Mouse (Mus musculus) G1E-ER4 (cell line): ENCODE data around the gene Psph. TPM values are rescaled to one million over a fixed set of nuclear protein-coding genes. Genes with fewer than 3 reads are reported as not detected.

Experiments
- GATA1 ChIP-seq: IDR thresholded peaks from one replicate; pipeline ENCODE4 v1.8.0; 2012; ENCODE audit warnings: low read length, inconsistent platforms
- polyA plus RNA-seq: library from polyadenylated mRNA; stranded (reverse); fragments of >175 nt; gene quantifications from 2 replicates; pipeline ENCODE4 v1.2.3, GENCODE M21; 2012

Psph gene
- 10.3 and 76.9 TPM in 2 replicates for polyA plus RNA-seq

DNA sequence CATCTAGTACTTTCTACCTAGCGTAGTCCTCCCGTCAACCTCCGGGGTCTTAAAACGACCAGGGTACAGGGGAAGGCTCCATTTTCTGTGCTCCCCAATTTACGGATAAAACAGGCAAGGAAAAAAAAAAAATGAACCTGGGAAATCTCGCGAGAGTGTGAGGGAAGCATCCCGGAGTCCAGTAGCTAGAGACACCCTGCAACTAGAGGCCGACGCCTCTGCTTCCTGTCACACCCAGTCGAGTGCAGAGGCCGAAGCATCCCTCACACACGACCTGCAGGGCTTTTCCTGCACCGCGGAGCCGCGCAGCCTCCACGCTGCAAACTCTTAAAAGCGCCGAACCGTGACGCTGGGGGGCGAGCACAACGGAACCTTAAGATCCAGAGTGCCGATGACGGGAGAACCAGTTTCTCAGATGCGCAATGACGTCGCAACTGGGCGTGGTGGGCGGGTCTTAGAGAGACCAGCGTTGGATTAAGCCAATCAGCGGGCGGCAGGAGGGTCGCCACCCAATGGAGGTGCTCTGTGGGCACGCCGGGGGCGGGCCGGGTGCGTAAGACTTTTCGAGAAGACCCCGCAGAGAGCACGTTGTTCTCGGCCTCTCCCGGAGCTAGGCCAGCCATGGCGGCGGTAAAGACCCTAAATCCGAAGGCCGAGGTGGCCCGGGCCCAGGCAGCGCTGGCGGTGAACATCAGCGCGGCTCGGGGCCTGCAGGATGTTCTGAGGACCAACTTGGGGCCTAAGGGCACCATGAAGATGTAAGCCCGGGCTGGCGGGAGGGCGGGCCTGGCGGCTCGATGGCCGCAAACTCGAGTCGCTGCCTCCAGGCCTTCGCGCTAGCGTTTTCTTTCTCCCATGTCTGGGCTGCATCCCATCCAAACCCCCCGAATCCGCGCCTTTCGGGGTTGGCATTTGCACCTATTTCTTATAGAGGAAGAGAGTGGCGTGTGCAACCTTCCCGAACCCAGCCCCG, at the start of gene Psph:
Gene Psph, minus strand, starts transcription at position 632 of the 973 bp plus-strand sequence.
- no peak for TF ChIP-seq GATA1

DNA sequence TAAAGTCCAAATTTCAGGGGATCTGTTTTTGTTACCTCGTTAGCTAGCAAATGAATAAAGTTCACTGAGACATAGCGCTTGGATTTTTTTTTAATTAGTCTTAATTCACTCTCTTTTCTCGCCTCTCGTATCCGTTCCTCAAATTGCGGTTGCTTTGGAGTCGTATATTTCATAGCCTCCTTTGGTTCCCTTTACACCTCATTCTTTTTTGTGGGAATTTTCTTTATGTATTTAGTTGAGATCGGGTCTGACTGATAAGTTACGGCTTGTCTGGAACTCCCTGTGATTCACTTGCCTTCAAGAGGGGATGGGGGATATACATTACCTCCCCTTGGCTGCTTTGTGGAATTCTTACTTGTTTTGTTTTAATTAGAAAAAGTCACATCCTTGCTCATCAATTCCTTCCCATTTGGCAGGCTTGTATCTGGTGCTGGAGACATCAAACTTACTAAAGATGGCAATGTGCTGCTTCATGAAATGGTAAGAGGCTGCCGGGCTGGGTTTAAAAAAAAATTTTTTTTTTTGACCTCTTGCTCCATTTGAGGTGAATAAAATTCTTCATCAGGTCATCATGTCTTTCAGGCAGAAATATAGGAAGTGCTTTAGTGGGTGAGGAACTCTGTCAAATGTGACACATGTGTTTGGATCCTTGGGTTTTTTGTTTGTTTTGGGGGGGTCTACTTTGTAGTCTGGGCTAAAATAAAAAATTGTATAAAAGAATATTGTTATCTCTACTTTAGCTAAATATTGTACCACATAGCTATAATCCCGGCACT, 757 bp upstream of the Psph start:
- no peak for TF ChIP-seq GATA1

DNA sequence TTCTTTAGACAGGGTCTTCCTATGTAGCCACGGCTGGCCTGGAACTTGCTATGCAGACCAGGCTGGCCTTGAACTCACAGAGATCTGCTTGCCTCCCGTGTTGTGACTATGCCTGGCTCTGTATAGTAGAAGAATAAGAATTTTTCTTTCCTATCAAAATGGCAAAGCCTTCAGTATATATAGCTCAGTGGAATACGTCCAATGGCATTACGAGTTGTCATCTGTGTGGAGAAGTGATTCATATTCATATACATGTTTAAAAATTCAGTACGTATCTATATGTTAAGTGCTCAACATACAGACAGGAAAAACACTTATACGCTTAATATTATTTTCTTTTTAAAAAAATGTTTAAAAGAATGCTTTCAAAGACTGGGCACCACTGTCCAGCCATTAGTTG, 1.1 kb downstream of the Psph start:
- TF ChIP-seq GATA1: no peak

DNA sequence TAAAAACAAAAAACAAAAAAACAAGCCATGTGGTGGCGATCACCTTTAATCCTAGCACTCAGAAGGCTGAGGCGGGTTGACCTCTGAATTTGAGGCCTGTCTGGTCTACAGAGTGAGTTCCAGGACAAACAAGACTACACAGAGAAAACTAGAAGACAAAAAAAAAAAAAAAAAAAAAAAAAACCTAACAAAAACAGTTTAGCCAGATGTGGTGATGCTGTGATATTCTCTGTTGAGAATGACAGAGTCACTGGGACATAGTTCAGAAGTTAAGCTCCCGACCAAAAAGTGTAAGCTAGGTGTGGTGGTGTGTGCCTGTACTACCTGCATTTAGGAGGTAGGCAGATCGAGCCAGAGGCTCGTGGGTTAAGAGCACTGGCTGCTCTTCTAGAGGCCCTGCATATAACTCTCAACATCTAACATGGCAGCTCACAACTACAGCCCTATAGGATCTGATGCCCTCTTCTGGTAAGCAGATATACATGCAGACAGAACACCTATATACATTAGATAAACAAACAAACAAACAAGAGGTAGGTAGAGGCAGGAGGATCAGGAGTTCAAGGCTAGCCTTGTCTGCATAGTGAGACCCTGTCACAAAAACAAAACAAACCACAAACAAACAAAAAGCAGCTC, 1.9 kb downstream of the Psph start:
- TF ChIP-seq GATA1: no peak

DNA sequence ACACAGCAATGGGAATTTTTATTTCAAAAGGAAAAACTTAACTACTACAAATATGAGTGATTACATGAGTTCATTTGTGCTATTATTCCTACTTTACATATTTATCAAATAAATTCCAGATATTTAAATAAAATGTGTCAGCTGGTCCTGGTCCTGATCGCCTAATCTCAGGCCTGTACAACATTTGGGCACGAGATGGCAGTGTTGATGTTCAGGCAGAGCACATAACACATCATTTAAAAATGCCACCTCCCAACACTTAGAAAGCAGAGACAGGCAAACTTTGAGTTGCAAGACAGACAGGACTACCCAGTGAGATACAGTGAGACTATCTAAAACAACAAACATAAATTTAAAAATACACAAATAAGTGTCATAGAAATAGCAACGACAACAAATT, 5.0 kb downstream of the Psph start:
- TF ChIP-seq GATA1: no peak

DNA sequence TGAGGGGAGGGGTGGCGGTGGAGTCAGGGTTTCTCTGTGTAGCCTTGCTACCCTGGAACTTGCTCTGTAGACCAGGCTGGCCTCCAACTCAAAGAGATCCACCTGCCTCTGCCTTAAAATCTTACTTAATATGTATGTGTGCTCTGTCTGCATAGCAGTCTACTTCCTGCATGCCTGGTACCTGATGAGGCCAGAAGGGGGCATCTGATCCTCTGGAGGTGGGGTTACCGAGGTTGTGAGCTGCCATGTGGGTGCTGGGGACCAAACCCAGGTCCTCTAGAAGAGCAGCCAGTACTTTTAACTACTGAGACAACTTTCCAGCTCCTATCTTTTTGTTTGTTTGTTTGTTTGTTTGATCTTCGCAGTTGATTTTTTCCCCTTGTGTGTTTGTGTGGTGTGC, 7.1 kb downstream of the Psph start:
- no peak for TF ChIP-seq GATA1

DNA sequence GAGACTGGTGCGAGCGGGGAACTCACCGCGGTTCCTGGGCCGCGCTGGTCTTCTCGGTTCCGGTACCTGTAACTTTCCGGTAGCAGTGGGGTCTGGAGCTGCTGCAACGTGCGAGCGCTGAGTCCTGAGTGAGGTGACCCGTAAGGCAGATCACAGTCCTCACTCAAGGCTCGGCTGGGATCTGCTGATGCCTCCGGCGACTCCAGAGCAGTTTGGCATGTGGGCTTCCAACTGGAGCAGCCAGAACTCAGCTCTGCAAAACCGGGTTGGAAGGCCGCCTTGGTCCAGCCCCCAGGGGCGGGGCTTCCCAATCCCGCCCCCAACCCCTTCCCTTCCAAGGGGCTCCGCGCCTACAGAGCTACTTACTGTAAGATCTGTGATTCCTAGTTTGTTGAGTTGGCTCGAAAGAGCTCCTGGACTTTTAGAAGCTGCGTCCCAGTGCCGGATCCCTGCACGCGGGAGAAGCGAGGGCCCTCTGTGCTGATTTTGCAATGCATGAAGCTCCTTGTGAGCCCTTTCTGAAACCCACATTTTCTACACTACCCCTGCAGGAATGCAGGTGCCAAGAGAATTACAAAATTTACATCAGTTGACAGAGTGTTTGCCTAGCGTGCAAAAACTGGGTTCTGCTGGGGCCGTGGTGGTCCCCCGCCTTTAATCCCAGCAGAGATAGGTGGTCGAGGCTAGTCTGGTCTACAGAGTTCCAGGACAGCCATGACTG, 8.1 kb downstream of the Psph start:
- TF ChIP-seq GATA1: no peak

DNA sequence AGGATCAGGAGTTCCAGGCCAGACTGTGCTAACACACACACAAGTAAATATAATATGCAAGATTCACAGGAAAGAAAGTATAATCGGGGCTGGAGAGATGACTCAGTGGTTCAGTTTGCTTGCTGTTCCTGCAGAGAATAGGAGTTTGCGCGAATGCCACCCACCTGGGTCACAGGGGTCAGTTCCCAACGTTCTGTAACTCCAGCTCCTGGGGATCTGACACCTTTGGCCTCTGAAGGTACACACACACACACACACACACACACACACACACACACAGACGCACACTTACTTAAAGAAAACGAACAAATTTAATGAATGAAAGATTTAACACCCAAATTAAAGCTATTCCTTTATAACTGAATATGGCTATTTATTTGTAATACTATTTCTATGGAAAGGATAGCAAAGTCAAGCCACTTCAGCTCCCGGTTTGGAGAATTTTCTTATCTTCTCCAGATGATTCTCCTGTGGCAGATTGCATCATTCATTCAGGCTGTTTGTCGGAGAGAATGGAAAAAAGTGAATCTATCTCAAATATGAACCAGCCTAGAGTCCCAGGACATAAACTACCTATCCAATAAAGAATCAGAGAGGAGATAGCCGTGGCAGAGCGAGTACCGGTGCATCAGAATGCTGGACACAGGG, 8.8 kb downstream of the Psph start:
- TF ChIP-seq GATA1: no peak

DNA sequence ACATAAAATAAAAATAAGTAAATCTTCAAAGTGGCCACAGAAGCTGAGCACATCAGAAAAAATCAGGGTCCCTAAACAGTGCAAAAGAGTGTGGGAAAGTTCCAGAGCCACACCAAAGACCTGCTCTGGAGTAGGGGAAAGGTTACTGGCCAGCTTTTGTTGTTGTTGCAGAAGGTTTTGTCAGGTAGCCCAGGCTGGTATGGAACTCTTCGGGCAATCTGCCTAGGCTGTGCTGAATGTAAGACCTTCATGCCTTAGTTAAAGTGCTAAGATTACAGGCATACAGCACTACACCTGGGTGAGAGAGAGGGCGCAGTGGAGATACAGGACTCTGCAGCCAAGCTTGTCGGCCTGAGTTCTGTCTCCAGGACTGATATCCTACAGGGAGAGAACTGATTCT, 12.6 kb downstream of the Psph start:
- no peak for TF ChIP-seq GATA1

DNA sequence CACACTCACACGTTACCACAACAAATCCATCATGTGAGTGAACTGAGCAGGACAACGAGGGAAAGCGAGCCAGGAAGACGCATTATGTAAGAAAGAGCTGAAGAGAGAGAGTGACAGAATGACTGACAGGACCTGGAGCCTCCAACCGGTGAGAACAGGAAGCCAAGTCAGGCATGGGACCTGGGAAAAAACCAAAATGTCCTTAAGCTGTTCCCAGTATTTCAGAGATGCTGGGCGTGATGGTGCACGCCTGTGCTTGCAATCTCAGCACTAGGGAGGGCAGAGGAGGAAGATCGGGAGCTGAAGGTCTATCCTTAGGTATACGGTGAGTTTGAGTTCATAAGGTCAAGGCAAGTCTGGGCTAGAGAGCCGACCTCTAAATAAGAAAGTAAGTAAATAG, 14.8 kb downstream of the Psph start:
- TF ChIP-seq GATA1: no peak

DNA sequence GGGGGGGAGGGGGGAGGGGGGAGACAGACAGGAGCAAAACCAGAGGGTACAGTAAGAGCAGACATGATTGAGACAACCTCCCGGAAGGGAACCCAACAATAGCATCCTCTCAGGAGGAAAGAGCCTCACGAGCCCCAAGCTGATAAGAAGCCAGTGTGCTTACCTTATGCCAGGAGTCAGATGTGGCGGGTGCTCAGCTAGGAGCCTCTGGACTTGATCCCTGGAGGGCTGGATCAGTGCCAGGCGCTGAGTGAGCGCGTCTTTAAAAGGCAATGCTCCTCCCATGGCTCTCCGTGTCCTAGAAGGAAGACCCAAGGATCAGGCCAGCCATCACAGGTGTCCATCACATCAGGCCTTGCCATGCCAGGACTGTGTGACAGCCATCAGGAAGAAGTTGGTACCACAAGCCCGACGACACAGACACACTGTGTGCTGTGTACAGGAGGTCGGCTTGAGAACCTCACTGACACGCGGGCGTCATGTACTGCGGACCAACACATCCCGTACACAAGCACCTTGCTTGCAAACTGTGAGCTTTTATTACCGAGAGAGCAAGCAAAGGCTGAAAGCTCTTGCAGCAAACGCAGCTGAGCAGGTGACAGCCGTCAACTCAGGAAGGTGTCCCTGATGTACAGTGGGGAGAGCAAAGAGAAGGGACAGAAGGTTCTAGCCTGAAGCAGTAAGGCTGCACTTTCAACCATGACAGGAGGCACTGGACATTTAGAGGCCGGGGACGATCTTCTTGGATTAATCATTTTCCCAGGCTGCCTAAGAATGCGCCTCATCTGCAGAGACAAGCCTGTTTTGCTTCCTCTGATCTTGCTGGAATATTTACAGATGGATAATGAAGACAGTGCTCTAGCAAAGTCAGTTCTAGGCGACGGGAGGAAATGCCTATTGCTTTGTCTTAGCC, 16.6 kb downstream of the Psph start:
- TF ChIP-seq GATA1: no peak

DNA sequence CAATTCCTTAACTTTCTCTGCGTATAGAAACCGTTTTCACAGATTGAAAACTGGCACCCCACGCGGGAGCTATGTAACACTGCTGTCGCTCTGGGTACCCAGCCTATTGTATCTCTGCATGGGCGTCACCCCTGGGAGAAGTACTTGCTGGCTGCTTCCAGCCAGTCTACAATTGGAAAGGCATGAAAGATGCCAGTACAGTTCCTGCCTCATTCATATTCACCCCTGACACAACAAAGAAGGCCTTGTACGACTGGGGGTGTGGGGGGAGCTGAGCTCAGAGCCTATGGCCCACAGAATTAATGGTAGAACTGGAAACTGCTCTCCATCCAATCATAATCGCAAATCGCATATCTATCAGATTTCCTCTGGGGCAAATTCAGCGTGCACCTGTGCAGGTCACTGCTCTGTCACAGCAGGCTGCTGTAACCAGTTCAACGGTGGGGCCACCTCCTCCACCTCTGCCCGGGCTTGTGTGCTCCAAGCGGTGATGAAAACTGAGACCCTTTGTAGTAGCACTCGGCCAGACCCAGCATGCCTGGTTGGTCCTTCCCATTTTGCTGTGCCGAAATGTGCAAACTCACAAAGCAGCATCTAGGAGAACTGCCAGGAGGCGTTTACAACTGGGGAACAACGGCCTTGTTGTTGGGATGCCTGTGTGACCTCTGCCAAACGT, 25.2 kb downstream of the Psph start:
- no peak for TF ChIP-seq GATA1

DNA sequence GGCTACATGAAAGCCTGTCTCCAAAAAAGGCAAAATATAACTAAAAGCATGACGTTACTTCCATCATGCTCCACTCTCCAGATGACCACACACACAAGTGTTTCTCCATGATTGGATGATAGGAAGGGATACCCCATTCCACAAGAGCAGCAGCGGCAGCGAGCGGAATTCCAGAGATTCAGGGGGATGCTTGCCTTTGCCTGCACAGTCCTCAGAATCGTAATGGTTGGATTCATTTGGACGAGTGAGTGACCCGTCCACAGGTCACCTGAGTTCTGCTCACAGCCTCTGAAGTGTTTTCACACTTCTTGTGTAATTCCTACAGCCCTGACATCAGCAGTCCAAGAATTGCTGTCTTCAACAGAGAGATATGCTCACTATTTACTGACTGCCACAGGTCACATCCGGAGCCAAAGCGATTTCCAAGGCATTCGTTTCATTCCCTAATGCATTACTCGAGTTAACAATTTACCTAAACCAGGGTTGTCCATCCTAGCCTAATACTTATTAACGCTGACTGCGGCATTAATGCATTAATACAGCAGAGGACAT, 27.2 kb downstream of the Psph start:
- no peak for TF ChIP-seq GATA1
